Mouse (Mus musculus) urinary bladder, adult 2 months (tissue): ENCODE data around the gene Styx. TPM values are rescaled to one million over a fixed set of nuclear protein-coding genes. Genes with fewer than 3 reads are reported as not detected.

Source experiments
- DNase-seq: peaks from one replicate; pipeline ENCODE4 v3.0.0; 2022; ENCODE audit warnings: low spot score
- polyA plus RNA-seq: library from polyadenylated mRNA; depleted of rRNA; stranded (reverse); fragments of >200 nt; gene quantifications from 2 replicates; pipeline ENCODE4 v1.2.3, GENCODE M21; 2012; rRNA removed

Styx gene
- 15.6 and 16.3 TPM in 2 replicates for polyA plus RNA-seq

DNA sequence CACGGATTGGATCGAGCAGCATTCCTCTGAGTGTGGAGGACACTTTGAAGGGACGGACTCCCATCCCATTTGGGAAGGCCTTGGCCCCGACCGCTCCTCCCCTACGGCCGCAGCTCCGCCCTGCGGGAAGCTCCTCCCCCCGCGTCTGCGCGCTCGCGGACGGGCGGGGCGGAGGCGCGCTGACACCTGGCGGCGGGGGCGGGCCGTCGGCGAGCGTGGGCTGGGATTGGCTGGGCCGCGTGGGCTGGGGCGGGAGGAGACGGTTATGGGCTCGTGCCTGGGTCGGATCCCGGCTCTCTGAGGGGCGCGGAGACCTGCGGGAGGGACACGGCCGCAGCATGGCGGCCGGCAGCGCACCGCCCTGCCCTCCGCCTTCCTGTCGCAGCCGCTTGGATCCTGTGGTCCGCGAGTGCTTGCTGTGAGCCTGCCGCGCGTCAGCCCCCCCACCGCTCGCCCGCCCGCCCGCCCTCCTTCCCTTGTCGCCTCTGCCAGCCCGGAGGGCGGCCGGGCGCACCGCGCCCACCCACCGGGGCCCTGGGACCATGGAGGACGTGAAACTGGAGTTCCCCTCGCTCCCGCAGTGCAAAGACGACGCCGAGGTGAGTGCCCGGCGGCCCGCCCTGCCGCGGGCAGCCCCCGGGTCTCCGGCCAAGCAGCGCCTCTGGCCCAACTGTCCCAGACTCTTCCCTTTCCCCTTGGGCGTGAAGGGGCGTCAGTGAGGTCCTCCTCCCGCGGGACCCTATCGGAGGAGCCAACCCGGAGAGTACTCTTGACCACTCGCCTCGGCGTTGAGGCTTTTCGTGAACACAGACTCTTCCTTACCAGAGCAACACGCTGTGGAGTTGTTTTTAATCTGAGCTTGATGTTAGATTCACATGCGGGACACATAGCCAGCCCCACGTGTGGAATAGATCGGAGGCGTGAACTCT, at the start of gene Styx:
Gene Styx (plus strand): TSS at position 163 of the 929 bp plus-strand sequence.
- DNase-seq, result peak; percentile 92

DNA sequence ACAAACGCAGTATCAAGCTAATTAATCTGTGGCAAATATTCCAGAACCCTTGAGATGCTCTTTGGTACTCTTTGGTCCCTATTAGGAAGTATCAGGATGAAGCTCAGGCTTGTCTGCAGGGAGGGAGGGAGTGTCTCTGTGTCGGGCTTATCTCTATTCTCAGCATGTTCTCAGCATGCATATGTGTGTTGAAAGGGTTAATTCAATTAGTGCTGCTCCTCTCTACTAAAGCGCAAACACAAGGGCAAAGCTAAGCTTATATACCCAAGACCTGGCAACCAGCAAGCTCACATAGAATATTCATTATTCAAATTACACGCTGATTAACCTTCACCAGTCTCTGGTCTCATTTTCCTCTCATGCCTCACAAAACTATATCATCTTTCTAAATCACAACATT, 47.0 kb upstream of the Styx start:
- no peak for DNase-seq

DNA sequence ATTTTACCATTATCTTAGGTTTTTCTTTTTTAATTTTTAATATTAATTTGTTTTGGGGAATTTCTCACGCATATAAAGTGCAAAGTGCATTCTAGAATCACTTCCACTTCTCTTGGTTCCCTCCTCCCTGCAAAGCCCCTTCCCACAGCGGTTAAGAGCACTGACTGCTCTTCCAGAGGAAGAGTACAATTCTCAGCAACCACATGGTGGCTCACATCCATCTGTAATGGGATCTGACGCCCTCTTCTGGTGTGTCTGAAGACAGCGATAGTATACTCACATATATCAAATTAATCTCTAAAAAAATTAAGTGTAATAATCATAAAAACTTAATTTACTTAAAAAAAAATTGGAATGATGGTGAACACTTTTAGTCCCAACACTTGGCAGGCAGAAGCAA, 46.5 kb upstream of the Styx start:
- no peak for DNase-seq

DNA sequence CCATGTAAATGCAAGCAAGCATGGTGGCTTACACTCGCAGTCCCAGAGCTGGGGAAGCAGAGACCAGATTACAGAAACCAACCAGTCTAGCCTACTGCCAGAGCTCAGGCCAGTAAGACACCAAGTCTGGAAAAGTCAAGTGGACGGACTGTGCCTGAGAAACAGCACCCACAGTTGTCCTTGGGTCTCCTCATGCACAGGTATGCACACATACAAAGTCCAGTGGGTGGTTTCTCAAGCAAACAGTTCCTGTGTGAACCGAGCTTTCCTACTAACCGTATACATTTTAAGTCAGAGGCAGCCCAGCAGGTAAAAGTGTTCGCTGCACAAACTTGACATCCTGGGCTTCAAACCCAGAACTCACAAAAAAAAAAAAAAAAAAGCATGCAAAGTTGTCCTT, 45.0 kb upstream of the Styx start:
- DNase-seq, result no peak

DNA sequence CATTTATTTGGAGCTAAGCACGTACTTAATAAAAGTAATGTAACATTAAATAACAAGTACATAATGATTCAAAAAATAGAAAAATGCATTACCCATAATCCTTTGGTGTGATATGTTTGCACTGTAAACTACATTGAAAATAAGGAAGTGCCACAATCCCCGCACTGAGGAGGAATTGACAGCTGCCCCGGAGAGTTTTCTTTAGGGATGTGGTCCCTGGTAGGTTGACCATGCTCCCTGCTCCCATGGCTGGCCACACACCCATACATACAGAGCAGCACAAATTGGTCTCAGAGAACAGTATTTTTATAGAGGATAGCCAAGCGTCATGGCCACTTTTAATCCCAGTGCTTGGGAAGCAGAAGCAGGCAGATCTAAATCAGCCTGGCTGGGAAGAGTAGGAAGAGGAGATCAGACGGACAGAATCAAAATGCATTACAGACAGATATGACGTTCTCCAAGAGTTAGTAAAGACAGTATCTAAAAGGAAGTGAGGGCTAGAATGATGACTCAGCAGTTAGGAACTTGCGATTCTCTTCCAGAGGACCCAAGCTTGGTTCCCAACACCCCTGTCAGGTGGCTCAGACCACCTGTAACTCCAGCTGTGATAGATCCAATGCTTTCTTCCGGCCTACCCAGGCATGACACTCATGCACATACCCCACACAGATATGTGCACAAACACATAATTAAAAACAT, 43.1 kb upstream of the Styx start:
- DNase-seq, result no peak

DNA sequence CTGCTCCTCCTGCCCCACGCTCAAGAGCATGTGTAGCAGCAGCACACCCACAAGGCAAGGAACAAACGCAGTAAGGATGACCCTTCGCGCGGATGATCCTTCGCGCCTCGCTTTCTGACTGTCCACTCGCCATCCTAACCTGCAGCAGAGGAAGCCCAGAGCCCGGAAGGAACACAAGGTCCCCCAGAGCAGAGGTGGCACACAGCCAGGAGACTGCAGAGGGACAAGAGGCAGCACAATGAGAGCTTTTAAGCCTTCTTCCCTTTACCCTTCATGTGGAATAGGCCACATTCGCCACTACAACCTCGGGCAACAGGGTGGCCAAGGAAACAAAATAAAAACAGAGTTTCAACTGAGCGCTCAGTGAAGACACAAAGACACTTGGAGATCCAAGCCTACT, 41.2 kb upstream of the Styx start:
- DNase-seq, result no peak

DNA sequence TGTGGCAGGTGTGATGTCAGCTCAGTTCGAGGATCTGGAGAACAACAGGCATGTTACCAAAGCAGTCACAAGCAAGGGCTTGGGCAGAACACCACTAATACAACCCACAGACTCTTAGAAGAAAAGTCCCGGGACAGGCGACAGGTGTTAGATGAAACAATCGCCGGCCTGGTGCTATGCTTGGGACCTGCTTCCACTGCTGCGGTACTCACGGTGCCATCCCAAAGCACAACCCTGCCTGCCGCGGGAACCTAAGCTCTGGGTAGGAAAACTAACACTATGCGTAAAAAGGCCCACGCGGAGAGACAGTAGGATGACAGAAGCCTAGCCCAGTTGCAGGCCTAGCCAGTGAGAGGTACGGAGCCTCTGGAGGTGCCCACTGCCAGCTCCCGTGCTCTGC, 40.8 kb upstream of the Styx start:
- no peak for DNase-seq

DNA sequence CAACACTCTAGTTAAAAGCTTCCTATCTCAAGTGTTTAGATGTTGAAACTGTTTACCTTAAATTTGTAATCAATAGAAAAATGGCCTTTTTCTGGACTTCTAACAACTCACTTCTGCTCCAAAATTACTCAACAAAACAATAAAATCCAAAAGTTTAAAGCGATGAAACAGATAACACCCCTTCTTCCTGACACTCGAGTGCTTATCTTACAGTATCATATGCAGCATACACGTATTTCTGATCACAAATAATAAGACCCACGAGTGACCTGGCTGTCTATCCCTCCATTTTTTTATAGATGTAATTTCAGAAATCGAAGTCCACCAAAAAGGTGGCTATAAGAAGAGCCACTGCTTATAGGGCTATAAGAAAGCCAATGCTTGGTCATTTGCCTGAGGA, 34.0 kb upstream of the Styx start:
- no peak for DNase-seq

DNA sequence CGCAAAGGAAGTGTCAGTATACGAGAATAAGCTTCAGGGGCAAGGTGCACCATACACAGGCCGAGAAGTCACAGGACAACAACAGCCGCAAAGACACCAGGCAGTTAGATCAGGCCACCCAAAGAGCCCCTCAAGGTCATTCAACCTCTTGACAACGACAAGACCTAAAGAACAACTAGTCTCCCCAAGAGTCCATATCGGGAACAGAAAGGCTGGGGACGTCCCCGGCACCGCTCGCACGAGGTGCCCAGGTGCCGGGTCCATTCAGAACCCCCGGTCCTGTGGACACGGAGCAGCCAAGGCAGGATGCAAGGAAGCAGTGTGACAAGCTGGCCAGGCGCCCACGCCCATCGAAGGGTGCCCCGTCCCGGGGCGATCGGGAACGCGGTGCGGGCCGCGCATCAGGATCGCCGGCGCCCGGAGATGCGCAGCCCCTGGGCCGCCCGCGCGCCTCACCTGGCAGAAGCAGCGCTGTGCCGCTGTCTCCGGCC, 32.9 kb upstream of the Styx start:
- DNase-seq, result no peak

DNA sequence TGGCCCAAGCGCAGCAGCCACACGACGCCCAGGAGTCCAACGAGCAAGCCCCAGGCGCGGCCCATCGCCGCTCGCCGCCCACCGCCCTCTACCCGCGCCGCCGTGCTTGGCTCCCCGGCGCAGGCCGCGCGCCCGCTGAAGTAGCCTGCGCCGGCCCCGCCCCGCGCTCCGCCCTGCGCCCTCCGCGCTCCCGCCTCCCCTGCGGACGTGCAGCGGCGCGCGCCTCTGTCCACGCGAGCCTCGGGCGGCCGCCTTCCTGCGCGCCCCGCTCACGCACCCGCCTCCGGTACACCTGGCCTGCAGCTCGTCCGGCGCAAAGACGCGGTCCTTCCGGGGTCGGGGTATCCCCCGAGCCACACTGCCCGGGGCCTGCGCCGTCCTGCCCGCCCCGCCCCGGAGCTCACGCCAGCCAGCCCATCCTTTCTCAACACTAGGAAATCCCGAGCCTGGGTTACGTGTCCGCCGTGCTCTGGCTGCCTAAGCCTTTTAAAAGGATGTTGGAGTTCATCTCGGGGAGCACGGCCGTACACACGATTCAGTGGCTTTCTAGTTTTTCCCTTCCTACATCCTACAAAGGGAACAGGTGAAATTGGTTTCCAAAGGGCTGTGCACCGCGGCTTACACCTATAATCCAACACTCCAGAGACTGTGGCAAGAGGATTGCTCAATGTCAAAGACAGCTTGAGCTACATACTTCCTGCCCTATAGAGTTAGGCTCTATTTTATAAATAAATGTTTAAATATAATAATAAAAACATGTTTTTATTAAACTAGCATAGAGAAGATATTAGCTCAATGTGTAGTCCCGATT, 32.3 kb upstream of the Styx start, which contains the start of gene Ero1l:
Gene Ero1l (minus strand): TSS at position 346 of the 811 bp plus-strand sequence.
- DNase-seq, result peak; percentile 87

DNA sequence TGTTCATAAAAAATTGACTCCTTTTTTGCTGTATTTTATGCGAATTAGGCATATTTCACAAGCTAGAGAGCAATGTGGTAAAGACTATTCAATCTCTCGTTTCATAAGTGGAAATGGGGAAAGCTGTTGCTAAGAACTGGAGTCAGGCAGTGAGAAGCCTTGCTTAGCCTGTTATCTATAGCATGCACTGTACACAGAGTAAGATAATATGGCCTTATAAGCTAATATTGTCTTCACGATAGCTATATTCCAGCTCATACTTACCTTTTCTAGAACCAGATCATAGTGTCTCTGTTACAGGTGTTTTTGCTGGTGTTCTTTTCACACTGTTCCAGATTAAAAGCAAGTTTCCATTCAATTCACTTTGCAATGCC, 31.7 kb upstream of the Styx start:
- DNase-seq, result no peak

DNA sequence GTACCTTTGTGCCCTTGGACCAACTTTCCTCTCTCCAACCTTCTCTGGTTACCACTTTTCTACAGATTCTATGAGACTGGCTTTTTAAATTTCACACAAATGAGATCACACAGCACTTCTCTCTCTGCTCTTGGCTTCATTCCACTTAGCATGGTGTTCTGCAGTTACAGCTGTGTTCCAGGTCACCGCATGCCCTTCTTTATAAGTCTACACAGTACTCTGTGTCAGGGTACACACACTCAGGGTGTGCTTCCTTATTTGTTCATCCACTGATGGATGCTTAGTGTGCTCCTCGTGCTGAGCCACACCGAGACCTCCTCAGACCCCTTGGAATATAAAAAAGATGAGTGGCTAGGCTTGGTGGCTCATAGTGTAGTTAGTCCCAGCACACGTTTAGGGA, 30.8 kb upstream of the Styx start:
- no peak for DNase-seq

DNA sequence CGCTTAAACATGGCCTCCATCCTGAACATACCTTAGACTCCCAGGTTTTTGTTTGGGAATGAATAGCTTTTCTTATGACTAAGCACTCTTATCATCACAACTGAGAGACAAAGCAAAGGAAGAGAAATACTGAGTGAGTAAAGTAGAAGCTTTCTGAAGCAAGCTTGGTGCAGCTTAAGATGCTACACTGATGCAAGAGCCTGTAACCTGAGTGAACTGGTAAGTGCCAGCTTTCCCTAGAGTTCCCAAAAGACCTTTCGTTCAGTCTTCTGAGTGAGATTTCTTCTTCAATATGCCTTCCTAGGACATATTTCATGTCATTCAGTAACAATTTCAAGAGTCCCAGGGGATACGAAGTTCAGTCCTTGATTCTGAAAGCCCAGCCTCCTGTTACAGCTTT, 29.8 kb upstream of the Styx start:
- DNase-seq, result no peak

DNA sequence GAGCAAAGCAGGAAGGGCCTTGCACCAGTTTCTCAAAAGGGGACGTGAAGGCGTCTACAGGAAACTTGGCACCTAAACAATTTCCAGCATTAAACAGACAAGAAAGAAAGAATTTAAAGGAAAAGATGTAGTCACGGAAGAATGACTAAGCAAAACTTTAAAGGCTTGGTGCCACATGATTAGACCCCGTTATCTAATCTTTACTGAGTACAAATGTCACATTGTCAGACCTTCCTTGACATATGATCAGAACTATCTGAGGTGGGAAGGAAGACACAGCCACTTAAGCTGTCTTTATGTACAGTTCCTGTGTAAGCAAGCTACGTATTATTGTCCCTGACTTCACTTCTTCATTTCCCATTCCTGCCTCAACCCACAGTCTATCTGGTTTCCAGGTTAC, 29.3 kb upstream of the Styx start:
- DNase-seq, result no peak

DNA sequence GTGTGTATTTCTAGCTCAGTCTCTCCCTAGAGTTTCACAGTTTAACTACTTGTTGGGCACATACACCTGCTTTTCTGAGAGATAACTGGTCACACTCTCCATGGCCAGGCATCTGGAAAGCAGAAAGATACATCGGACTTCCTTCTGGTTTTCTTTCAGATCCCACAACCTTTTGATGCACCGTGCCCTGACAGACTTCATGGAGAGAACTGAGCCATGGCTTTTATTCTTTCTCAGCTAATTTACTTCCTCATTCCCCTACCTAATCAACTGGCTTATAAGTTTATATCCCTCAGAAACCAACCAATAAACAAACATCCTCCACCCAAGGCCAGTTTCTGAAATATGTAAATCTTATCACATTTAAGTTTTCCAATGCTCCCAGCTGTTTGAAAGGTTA, 28.4 kb upstream of the Styx start:
- DNase-seq, result no peak

DNA sequence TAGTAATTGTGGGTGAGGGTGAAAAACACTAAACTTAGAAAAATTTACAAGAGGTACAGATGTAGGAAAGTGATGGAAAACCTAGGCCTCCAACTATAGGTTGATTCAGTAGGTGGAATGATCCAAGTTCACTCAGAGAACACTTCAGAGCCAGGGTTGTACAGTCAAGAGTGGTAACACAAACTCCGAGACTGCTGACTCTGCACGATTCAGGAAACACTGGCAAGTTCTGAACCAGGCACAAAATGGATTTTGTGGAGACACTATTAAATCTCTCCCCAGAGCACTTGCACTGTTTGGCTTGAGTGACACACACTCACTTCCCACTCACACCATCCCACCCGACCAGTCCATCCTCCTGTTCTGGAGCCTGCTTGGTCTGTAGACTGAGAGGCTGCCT, 27.6 kb upstream of the Styx start:
- DNase-seq, result no peak

DNA sequence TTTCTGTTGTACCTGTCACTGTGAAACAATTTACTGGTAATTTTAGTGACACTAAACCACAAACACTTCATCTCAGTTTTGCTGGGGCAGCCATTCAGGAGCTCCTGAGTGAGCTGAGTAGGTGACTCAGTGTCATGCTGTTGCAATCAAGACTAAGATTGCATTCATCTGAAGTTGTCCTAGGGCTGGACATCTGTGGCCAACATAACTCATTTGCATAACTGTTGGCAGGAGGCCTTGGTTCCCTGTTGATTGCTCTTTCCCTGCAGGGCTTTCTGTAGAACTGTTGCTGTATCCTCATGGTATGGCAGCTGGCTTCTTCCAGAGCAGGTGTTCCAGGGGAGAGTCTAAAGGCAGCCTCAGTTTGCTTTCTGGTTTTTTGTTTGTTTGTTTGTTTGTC, 25.4 kb upstream of the Styx start:
- DNase-seq, result no peak

DNA sequence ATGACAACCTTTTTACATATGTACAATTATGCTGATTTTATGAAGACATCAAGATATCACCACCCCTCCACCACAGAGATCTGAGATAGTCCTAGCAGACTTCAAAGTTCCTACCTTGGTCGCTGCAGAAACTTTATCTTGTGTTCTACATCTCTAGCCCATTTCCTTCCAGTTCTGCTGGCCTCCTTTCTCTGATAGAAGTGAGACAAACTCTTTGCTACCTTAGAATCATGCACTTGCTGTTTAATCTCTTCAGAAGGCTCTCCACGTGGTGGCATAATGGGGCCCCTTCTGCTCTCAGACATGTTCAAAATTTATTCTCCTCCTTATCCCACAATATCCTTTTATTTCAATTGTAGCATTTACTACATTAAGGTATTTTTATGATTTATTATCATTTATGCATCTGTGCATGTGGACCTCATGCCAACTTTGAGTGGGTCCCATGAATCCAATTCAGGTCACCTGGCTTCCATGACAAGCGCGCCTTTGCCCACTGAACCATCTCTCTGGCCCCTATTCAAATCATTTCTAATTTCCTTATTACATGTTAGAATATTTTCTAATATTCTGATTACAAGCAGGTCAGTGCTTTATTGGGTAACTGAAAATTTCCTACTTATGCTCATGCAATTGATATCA, 22.7 kb upstream of the Styx start:
- DNase-seq, result no peak

DNA sequence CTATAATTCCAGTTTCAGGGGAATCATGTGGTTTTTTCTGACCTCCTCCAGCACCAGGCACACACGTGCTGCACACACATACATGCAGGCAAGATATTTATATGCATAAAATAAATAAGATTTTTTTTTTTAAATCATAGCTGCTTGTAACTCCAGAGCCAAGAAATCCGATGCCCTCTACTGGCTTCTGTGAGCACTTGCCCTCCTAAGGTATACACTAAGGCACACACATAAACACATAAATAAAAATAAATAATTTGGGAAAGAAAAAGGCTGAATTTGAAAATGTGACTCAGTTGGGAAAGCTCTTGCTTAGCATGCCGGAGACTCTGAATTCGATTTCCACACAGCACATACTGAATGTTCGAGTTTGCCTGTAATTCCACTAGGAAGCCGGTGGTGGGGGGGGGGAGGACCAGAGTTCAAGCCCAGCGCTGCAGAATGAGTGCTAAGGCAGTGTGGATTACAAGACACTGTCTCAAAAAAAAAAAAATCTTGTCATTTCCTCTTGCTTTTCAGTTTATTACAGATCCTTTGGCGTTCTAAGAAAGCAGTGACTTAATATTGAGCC, 21.8 kb upstream of the Styx start:
- DNase-seq, result no peak

DNA sequence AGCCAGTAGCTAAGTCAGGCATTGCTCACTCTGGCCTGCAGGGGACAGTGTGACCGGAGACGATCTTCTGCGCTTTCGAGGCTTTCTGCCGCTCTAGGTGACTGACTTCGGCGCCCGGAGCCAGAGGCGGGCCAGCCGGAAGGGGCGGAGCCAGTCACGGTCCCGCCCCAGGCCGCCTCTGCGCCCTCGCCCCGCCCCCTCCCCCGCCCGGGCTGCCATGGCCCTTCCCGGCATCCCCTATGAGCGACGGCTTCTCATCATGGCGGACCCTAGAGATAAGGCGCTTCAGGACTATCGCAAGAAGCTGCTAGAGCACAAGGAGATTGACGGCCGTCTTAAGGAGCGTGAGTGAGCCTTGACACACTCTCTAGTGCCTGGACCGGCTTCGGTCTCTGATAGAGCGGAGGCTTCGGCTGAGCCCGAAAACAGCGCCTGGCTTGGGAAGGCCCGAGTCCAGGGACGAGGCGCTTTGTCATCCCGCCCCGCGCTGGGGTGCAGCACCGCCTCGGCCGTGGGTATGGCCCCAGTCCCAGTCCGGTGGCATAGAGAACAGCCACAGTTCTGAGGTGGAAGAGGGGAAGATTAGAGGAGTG, 21.2 kb upstream of the Styx start, which contains the start of gene Psmc6:
Gene Psmc6 (plus strand): TSS at position 200 of the 593 bp plus-strand sequence.
- peak; percentile 84 for DNase-seq
